Mouse (Mus musculus) embryo, embryonic 10 days (tissue): ENCODE measurements around the gene Slc25a48.
A peak's percentile ranks its signal among the peaks of the same experiment; 100 is the strongest.

ENCODE experiments used
- DNase-seq: peaks from one replicate; pipeline ENCODE4 v3.0.0-alpha.2; 2015; ENCODE audit warnings: low spot score

The Slc25a48 gene

GRCm38 (mm10) chr13:56449239-56450030, 11.3 kb downstream of the Slc25a48 start:
- DNase-seq = no peak

GRCm38 (mm10) chr13:56450035-56450434, 11.9 kb downstream of the Slc25a48 start:
- DNase-seq = no peak

GRCm38 (mm10) chr13:56458001-56458400, 19.8 kb downstream of the Slc25a48 start:
- no peak for DNase-seq

- no peak for DNase-seq
These were observed 23.3 kb downstream of the Slc25a48 start for GRCm38 (mm10) chr13:56461460-56461859.

- no peak for DNase-seq
These were observed 24.6 kb downstream of the Slc25a48 start for GRCm38 (mm10) chr13:56462791-56463190.

- no peak for DNase-seq
These were observed 25.1 kb downstream of the Slc25a48 start for GRCm38 (mm10) chr13:56463261-56463660.

- no peak for DNase-seq
These were observed 25.6 kb downstream of the Slc25a48 start for GRCm38 (mm10) chr13:56463750-56464149.

- DNase-seq = no peak
These were observed 29.6 kb downstream of the Slc25a48 start for GRCm38 (mm10) chr13:56467786-56468185.

- DNase-seq = no peak
These were observed 30.4 kb downstream of the Slc25a48 start for GRCm38 (mm10) chr13:56468536-56468935.

GRCm38 (mm10) chr13:56471211-56471610, 33.1 kb downstream of the Slc25a48 start:
- DNase-seq = no peak

GRCm38 (mm10) chr13:56471951-56472350, 33.8 kb downstream of the Slc25a48 start:
- DNase-seq = no peak

GRCm38 (mm10) chr13:56472661-56473060, 34.5 kb downstream of the Slc25a48 start:
- no peak for DNase-seq

GRCm38 (mm10) chr13:56475363-56475762, 37.2 kb downstream of the Slc25a48 start:
- DNase-seq = peak; percentile 83

- no peak for DNase-seq
These were observed 38.6 kb downstream of the Slc25a48 start for GRCm38 (mm10) chr13:56476790-56477189.

- DNase-seq = no peak
These were observed 39.1 kb downstream of the Slc25a48 start for GRCm38 (mm10) chr13:56477271-56477670.

- DNase-seq = no peak
These were observed 39.9 kb downstream of the Slc25a48 start for GRCm38 (mm10) chr13:56478027-56478426.

- no peak for DNase-seq
These were observed 44.0 kb downstream of the Slc25a48 start, which contains the start of gene Il9 for GRCm38 (mm10) chr13:56482146-56482545. Gene Il9, minus strand, starts transcription at chr13:56482246.

- no peak for DNase-seq
These were observed 49.9 kb downstream of the Slc25a48 start for GRCm38 (mm10) chr13:56488012-56488411.

GRCm38 (mm10) chr13:56494440-56494839, 56.3 kb downstream of the Slc25a48 start:
- DNase-seq = no peak

- DNase-seq = peak; percentile 44
These were observed 62.0 kb downstream of the Slc25a48 start for GRCm38 (mm10) chr13:56500132-56500531.

GRCm38 (mm10) chr13:56500636-56501035, 62.5 kb downstream of the Slc25a48 start:
- no peak for DNase-seq

- no peak for DNase-seq
These were observed 63.8 kb downstream of the Slc25a48 start for GRCm38 (mm10) chr13:56501866-56502420.

- no peak for DNase-seq
These were observed 68.8 kb downstream of the Slc25a48 start for GRCm38 (mm10) chr13:56506871-56507496.
